Mouse (Mus musculus): ENCODE results near the gene Ptprj. TPM values are rescaled to one million over a fixed set of nuclear protein-coding genes. Genes with fewer than 3 reads are reported as not detected.

Ptprj gene
- 2.8 and 3.2 TPM in 2 replicates for polyA plus RNA-seq (2015; fragmentation: Nextera tagmentation; extraction: Ambion mirVana)

GRCm38 (mm10) chr2:90580236-90581005 lies at the start of gene Ptprj:
Gene Ptprj, minus strand, starts transcription at chr2:90580647.
- peak; percentile 80 for ATAC-seq (ENCODE audit: insufficient number of reproducible peaks, insufficient read depth, low FRiP score, low TSS enrichment, low read depth)
- H3K36me3 ChIP-seq = no peaks in the 10 kb centered on the region

GRCm38 (mm10) chr2:90629552-90629951 lies 49.1 kb upstream of the Ptprj start:
- H3K27me3 ChIP-seq = no peaks in the 10 kb centered on the region
- 63% methylated on average over 2 of the region's 2 CpGs for WGBS

More at GRCm38 (mm10) chr2:90580236-90581005, at the start of gene Ptprj:
- H3K27me3 ChIP-seq = peaks cover 5% of the 10 kb centered on the region; the same call in 1 of the 2 replicates
- peak within 1 kb of the TSS; percentile 99 for H3K4me2 ChIP-seq
- H3K4me3 ChIP-seq = peak within 1 kb of the TSS; percentile 81
- no peaks in the 10 kb centered on the region for H3K9me3 ChIP-seq
- H3K27ac ChIP-seq = peak within 1 kb of the TSS; percentile 82
- peaks cover 10% of the 10 kb centered on the region for H3K4me1 ChIP-seq
- peak within 1 kb of the TSS; percentile 87 for H3K9ac ChIP-seq
- WGBS = 1% methylated on average over 92 of the region's 100 CpGs

GRCm38 (mm10) chr2:90628261-90628660 lies 47.8 kb upstream of the Ptprj start:
- no peaks in the 10 kb centered on the region for H3K9me3 ChIP-seq
- ATAC-seq (ENCODE audit: insufficient number of reproducible peaks, insufficient read depth, low FRiP score, low TSS enrichment, low read depth) = no peak
- H3K36me3 ChIP-seq = no peaks in the 10 kb centered on the region
- H3K9ac ChIP-seq = no peak overlapping the region
- no peaks in the 10 kb centered on the region for H3K27me3 ChIP-seq
- peaks cover 7% of the 10 kb centered on the region; the same call in 1 of the 2 replicates for H3K4me1 ChIP-seq
- WGBS = 89% methylated on average over 5 of the region's 5 CpGs
- H3K27ac ChIP-seq = no peak overlapping the region
- H3K4me2 ChIP-seq = no peak overlapping the region
- H3K4me3 ChIP-seq = no peak overlapping the region

More at GRCm38 (mm10) chr2:90629552-90629951, 49.1 kb upstream of the Ptprj start:
- 0 out of 2 replicates have a peak, but pooled peaks cover 3% of the 10 kb centered on the region for H3K4me1 ChIP-seq
- ATAC-seq (ENCODE audit: insufficient number of reproducible peaks, insufficient read depth, low FRiP score, low TSS enrichment, low read depth) = no peak
- no peak overlapping the region for H3K27ac ChIP-seq
- no peaks in the 10 kb centered on the region for H3K9me3 ChIP-seq
- H3K9ac ChIP-seq = no peak overlapping the region
- no peak overlapping the region for H3K4me3 ChIP-seq
- H3K36me3 ChIP-seq = no peaks in the 10 kb centered on the region
- H3K4me2 ChIP-seq = no peak overlapping the region

DNA sequence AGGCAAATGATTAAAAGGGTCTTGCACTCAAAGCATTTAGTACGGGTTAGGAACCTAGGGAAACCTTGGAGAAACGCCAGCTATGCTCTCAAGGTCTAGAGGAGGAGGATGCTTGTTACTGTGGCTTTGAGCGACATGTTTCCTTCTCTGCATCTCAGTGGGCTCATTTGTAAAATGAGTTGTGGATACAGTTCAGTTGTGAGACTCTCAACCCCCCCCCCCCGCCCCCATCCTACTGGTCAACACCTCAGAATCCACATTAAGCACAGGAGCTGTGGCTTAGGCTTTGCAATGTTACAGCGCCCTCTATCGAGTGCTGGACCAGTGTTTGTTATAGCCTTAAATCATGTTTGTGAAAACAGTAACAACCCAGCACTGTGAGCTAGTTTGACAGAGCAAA lies 44.5 kb upstream of the Ptprj start:
- no peaks in the 10 kb centered on the region for H3K27me3 ChIP-seq
- no peak for ATAC-seq (ENCODE audit: insufficient number of reproducible peaks, insufficient read depth, low FRiP score, low TSS enrichment, low read depth)
- no peak overlapping the region for H3K9ac ChIP-seq
- H3K9me3 ChIP-seq = no peaks in the 10 kb centered on the region
- no peak overlapping the region for H3K27ac ChIP-seq
- no peak overlapping the region for H3K4me3 ChIP-seq
- no peak overlapping the region for H3K4me2 ChIP-seq
- H3K4me1 ChIP-seq = peaks cover 7% of the 10 kb centered on the region; the same call in 1 of the 2 replicates
- H3K36me3 ChIP-seq = no peaks in the 10 kb centered on the region
- WGBS = 13% methylated on average over 6 of the region's 6 CpGs

GRCm38 (mm10) chr2:90624339-90624738 lies 43.9 kb upstream of the Ptprj start:
- WGBS = 38% methylated on average over 4 of the region's 4 CpGs
- Histone ChIP-seq H3K9ac (no peak overlapping the region), H3K4me2 (no peak overlapping the region), H3K27me3 (no peaks in the 10 kb centered on the region), H3K4me3 (no peak overlapping the region), H3K36me3 (no peaks in the 10 kb centered on the region), H3K9me3 (no peaks in the 10 kb centered on the region), H3K27ac (no peak overlapping the region), H3K4me1 (peaks cover 10% of the 10 kb centered on the region; the same call in 1 of the 2 replicates)
- no peak for ATAC-seq (ENCODE audit: insufficient number of reproducible peaks, insufficient read depth, low FRiP score, low TSS enrichment, low read depth)

- no peak for ATAC-seq (ENCODE audit: insufficient number of reproducible peaks, insufficient read depth, low FRiP score, low TSS enrichment, low read depth)
- Histone ChIP-seq H3K9ac (no peak overlapping the region), H3K27ac (no peak overlapping the region), H3K4me3 (no peak overlapping the region), H3K4me2 (no peak overlapping the region), H3K9me3 (no peaks in the 10 kb centered on the region), H3K36me3 (no peaks in the 10 kb centered on the region), H3K27me3 (no peaks in the 10 kb centered on the region), H3K4me1 (peaks cover 10% of the 10 kb centered on the region; the same call in 1 of the 2 replicates)
- WGBS = 62% methylated on average over 5 of the region's 5 CpGs
These were observed 40.4 kb upstream of the Ptprj start for GRCm38 (mm10) chr2:90620815-90621214.

DNA sequence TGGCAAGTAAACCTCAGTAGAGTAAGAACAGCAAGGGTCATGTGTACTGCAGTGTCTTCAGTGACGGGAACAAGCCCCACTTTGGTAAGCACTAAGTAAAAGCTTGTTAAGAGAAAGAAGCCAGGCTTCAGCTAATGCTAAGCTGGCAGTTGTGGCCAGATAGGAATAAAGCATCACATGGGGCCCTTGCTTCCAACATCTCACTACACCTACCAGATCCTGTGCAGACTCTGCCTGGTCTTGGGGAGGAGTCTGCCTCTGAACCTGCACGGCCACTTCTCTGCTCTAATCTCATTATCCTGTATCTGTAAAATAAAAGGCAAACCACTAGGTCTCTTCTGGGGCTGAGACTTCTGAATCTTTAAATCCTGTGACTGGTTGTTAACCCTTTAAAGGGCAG lies 39.2 kb upstream of the Ptprj start:
- no peak for ATAC-seq (ENCODE audit: insufficient number of reproducible peaks, insufficient read depth, low FRiP score, low TSS enrichment, low read depth)
- Histone ChIP-seq H3K4me1 (peaks cover 10% of the 10 kb centered on the region; the same call in 1 of the 2 replicates), H3K4me3 (no peak overlapping the region), H3K9me3 (no peaks in the 10 kb centered on the region), H3K27me3 (no peaks in the 10 kb centered on the region), H3K4me2 (no peak overlapping the region), H3K9ac (no peak overlapping the region), H3K27ac (no peak overlapping the region), H3K36me3 (no peaks in the 10 kb centered on the region)
- 30% methylated on average over 2 of the region's 2 CpGs for WGBS

DNA sequence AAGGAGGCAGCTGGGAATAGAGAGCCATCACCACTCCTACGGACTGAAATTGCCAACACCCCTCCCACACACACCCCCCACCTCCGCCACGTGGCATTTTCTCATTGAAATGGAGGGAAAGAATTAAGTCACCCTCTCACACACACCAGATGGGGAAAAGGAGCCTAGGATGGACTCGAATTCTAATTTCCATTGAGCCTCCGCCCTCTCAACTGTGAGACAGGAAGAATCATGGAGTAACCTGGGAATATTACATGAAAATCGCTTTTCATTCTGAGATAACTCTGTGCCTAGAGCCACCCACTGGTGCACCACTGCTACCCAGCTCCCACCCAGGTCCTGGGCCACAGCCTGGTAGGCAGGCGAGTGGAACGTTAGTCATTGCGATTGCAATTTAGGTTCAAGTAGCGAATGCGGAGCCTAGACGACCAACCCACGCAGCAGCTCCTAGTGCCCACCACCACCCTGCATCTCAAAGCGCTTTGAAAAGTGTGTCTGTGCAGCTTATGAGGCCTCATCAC lies 34.3 kb upstream of the Ptprj start:
- H3K27me3 ChIP-seq = no peaks in the 10 kb centered on the region
- H3K27ac ChIP-seq = no peak overlapping the region
- no peak overlapping the region for H3K4me3 ChIP-seq
- no peaks in the 10 kb centered on the region for H3K9me3 ChIP-seq
- no peak overlapping the region for H3K4me2 ChIP-seq
- no peak overlapping the region for H3K9ac ChIP-seq
- 86% methylated on average over 14 of the region's 14 CpGs for whole genome bisulfite sequencing
- no peaks in the 10 kb centered on the region for H3K36me3 ChIP-seq
- ATAC-seq (ENCODE audit: insufficient number of reproducible peaks, insufficient read depth, low FRiP score, low TSS enrichment, low read depth) = no peak
- H3K4me1 ChIP-seq = 0 out of 2 replicates have a peak, but pooled peaks cover 2% of the 10 kb centered on the region

- Histone ChIP-seq H3K4me2 (no peak overlapping the region), H3K36me3 (no peaks in the 10 kb centered on the region), H3K27ac (no peak overlapping the region), H3K4me3 (no peak overlapping the region), H3K9ac (no peak overlapping the region), H3K9me3 (no peaks in the 10 kb centered on the region), H3K27me3 (no peaks in the 10 kb centered on the region), H3K4me1 (no peaks in the 10 kb centered on the region)
- no peak for ATAC-seq (ENCODE audit: insufficient number of reproducible peaks, insufficient read depth, low FRiP score, low TSS enrichment, low read depth)
- WGBS = 76% methylated on average over 3 of the region's 3 CpGs
These were observed 33.1 kb upstream of the Ptprj start for GRCm38 (mm10) chr2:90613591-90613990.

DNA sequence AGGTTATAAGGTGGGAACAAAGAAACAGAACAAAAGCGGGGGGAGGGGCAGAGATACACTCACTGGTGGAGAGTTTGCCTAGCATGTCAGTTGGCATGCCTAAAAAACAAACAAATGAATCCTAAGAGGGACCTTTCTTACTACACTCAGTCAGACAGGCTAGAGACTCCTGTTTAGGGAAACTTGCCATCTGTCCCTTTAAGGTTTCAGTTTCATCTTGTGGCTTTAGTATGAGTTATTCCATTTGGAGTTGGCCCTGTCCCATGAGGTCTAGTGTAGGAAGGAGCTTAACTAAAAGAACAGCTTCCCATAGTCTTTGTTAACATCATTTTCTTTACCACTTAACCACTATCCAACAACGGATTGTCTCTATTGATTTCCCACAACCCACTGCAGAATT lies 32.6 kb upstream of the Ptprj start:
- no peaks in the 10 kb centered on the region for H3K36me3 ChIP-seq
- no peak overlapping the region for H3K4me3 ChIP-seq
- 78% methylated on average over 2 of the region's 2 CpGs for WGBS
- H3K4me1 ChIP-seq = no peaks in the 10 kb centered on the region
- H3K9ac ChIP-seq = no peak overlapping the region
- ATAC-seq (ENCODE audit: insufficient number of reproducible peaks, insufficient read depth, low FRiP score, low TSS enrichment, low read depth) = no peak
- no peak overlapping the region for H3K27ac ChIP-seq
- no peaks in the 10 kb centered on the region for H3K27me3 ChIP-seq
- H3K9me3 ChIP-seq = no peaks in the 10 kb centered on the region
- H3K4me2 ChIP-seq = no peak overlapping the region

DNA sequence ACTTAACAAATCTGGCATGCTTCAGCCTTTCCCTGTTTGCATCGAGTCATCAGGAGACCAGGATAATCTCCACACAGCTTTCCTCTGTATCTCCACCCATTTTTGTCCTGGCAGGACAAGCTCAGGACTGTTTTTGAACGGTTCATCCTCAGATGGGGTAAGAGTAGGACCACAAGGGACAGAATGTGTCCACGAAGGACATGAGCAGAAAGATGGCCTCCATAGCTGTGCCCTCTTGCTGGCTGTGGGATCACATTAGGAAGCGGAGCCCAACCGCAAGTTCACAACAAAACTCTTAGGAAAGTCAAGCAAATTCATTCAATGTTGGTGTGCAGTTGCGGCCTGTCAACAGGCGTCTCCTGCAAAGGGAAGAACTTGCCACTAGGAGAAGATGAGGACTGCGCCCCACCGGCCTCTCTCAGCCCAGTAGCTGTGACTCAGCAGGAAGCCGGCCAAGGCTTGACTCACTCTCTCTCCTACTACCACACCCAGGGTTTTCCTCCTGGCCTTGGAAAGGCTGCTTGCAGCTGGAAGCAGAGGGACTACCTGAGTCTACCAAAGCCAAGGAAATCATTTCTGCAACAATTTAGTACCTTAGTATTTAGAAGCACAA lies 31.6 kb upstream of the Ptprj start:
- no peaks in the 10 kb centered on the region for H3K9me3 ChIP-seq
- no peak overlapping the region for H3K4me3 ChIP-seq
- H3K27me3 ChIP-seq = no peaks in the 10 kb centered on the region
- H3K9ac ChIP-seq = no peak overlapping the region
- WGBS = 86% methylated on average over 10 of the region's 10 CpGs
- H3K4me2 ChIP-seq = no peak overlapping the region
- ATAC-seq (ENCODE audit: insufficient number of reproducible peaks, insufficient read depth, low FRiP score, low TSS enrichment, low read depth) = no peak
- H3K27ac ChIP-seq = no peak overlapping the region
- no peaks in the 10 kb centered on the region for H3K36me3 ChIP-seq
- H3K4me1 ChIP-seq = no peaks in the 10 kb centered on the region

Measured in embryonic facial prominence, embryonic 13.5 days (tissue).